Mouse (Mus musculus) embryonic fibroblast, embryonic 13.5 days (primary cell): ENCODE measurements around the gene Ntng1.

ENCODE experiments used
- CTCF ChIP-seq: IDR thresholded peaks from 2 replicates; pipeline ENCODE4 v1.5.1; 2011; ENCODE audit warnings: mild to moderate bottlenecking, control low read depth, low read length, moderate library complexity, borderline replicate concordance; ENCODE audit not compliant: insufficient read depth
- POLR2A ChIP-seq: IDR thresholded peaks from 2 replicates; pipeline ENCODE4 v1.6.1; 2011; ENCODE audit warnings: low read depth, mild to moderate bottlenecking, control low read depth, low read length, moderate library complexity

- TF ChIP-seq CTCF (no peak), POLR2A (no peak)
These were observed 87.9 kb downstream of the Ntng1 start for GRCm38 (mm10) chr3:110055915-110056314.
